Mouse (Mus musculus) heart, embryonic 12.5 days (tissue): Measurements from ENCODE around the gene Gltpd2. TPM values are rescaled to one million over a fixed set of nuclear protein-coding genes. Genes with fewer than 3 reads are reported as not detected.
"Not testable (repeated sequence)": the region's sequence is repeated elsewhere in the genome, so short reads cannot be mapped to it uniquely, and the experiment has no call there.

ENCODE experiments used
- ATAC-seq: fragments of 200-750 bp; cut with Nextera tagmentation; 2 replicates; pipeline ENCODE4 v1.8.0; 2017; ENCODE audit warnings: moderate TSS enrichment, moderate library complexity; ENCODE audit not compliant: insufficient number of reproducible peaks, low FRiP score
- H3K27ac ChIP-seq: fragments of 300-500 bp; sonication (generic); 2 replicates; pipeline ENCODE4 v1.5.1; 2016; ENCODE audit warnings: mild to moderate bottlenecking, moderate library complexity; ENCODE audit not compliant: poor library complexity, severe bottlenecking
- H3K27me3 ChIP-seq: fragments of 300-500 bp; sonication (generic); replicated peaks from 2 replicates; pipeline ENCODE4 v1.6.1; 2016; ENCODE audit warnings: mild to moderate bottlenecking, moderate library complexity
- H3K36me3 ChIP-seq: fragments of 300-500 bp; sonication (generic); 2 replicates; pipeline ENCODE4 v1.6.1; 2016; ENCODE audit warnings: mild to moderate bottlenecking, moderate library complexity
- H3K4me1 ChIP-seq: fragments of 300-500 bp; sonication (generic); replicated peaks from 2 replicates; pipeline ENCODE4 v1.6.1; 2016; ENCODE audit warnings: mild to moderate bottlenecking
- H3K4me2 ChIP-seq: fragments of 300-500 bp; sonication (generic); 2 replicates; pipeline ENCODE4 v1.6.1; 2016; ENCODE audit warnings: mild to moderate bottlenecking, moderate library complexity
- H3K4me3 ChIP-seq: fragments of 300-500 bp; sonication (generic); 2 replicates; pipeline ENCODE4 v1.5.1; 2016; ENCODE audit warnings: mild to moderate bottlenecking
- H3K9ac ChIP-seq: fragments of 300-500 bp; sonication (generic); 2 replicates; pipeline ENCODE4 v1.6.1; 2016; ENCODE audit warnings: mild to moderate bottlenecking, moderate library complexity
- H3K9me3 ChIP-seq: fragments of 300-500 bp; sonication (generic); replicated peaks from 2 replicates; pipeline ENCODE4 v1.6.1; 2016; ENCODE audit warnings: mild to moderate bottlenecking, moderate library complexity
- WGBS: fragments of 180-500 bp; shearing (Covaris S2); methylation state at CpG from one replicate; pipeline ENCODE4 v1.1.7; 2016; 5-methylcytosine and 5-hydroxymethylcytosine counted together
- polyA plus RNA-seq: library from polyadenylated mRNA; unstranded; fragments of >200 nt; fragmentation: Nextera tagmentation; extraction: Ambion mirVana; gene quantifications from 2 replicates; pipeline ENCODE4 v1.2.1, GENCODE M21; 2016

Gltpd2 gene
- 0.23 and 0.65 TPM in 2 replicates for polyA plus RNA-seq

DNA sequence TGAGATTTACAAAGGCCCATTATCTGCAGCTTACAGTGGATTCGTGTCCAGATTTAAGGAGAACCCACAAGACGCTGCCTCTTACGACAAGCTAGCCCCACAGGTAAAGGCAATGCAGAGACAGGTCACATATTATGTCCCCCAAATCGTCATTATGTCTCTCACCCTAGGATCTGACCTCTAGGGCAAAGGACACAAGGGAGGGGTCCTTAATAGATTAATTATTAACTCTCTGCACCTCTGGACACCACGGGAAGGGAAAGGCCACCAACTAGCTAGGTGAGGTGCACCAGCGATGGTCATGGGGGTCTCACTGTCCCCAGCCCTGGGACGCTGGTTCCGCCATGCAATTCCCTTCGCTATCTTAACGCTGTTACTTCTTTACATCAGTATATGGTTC, at the start of gene Gltpd2:
TSS of gene Gltpd2 (plus strand) at position 274 of the 400 bp plus-strand sequence.
- peak within 1 kb of the TSS; percentile 68 for H3K9ac ChIP-seq
- ATAC-seq, result no peak
- peak within 1 kb of the TSS; percentile 67 for H3K4me2 ChIP-seq
- H3K9me3 ChIP-seq, result no peaks in the 10 kb centered on the region
- WGBS, result 81% methylated on average over 10 of the region's 10 CpGs
- H3K36me3 ChIP-seq, result no peaks in the 10 kb centered on the region
- peak within 1 kb of the TSS; percentile 39 for H3K4me3 ChIP-seq
- H3K27ac ChIP-seq, result peak within 1 kb of the TSS; percentile 36; the same call in 1 of the 2 replicates
- H3K27me3 ChIP-seq, result 0 out of 2 replicates have a peak, but pooled peaks cover 4% of the 10 kb centered on the region
- peaks cover 11% of the 10 kb centered on the region for H3K4me1 ChIP-seq

DNA sequence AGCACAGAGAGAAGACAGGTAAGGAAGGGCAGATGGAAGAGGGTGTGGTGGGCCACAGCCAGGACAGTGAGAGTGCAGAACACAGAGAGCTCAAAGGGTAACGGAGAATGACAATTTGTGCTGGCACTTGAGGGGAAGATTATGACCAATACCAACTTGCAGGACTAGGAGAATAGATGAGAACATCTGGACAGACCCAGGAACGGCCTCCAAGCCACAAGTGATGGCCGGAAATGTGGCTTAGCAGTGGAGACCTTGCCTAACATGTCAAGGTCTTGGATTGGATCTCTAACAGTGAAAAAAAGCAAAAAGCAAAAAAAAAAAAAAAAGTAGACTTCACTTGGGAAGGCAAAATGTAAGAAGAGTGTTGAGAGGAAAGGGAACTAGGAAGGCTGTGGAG, 49.2 kb upstream of the Gltpd2 start:
- H3K4me2 ChIP-seq, result no peak overlapping the region
- no peak overlapping the region for H3K4me3 ChIP-seq
- H3K27ac ChIP-seq, result no peak overlapping the region
- H3K9me3 ChIP-seq, result no peaks in the 10 kb centered on the region
- no peak overlapping the region for H3K9ac ChIP-seq
- no peaks in the 10 kb centered on the region for H3K36me3 ChIP-seq
- 81% methylated on average over 3 of the region's 3 CpGs for WGBS
- H3K4me1 ChIP-seq, result peaks cover 24% of the 10 kb centered on the region
- H3K27me3 ChIP-seq, result peaks cover 16% of the 10 kb centered on the region
- no peak for ATAC-seq

- Histone ChIP-seq H3K27me3 (no peaks in the 10 kb centered on the region), H3K36me3 (no peaks in the 10 kb centered on the region), H3K9me3 (no peaks in the 10 kb centered on the region), H3K4me1 (peaks cover 12% of the 10 kb centered on the region; the same call in 1 of the 2 replicates), H3K9ac (no peak overlapping the region), H3K27ac (no peak overlapping the region), H3K4me3 (no peak overlapping the region), H3K4me2 (no peak overlapping the region)
- ATAC-seq, result no peak
These were observed 46.3 kb upstream of the Gltpd2 start for GRCm38 (mm10) chr11:70472716-70473115.

GRCm38 (mm10) chr11:70473291-70473690, 45.7 kb upstream of the Gltpd2 start:
- 77% methylated on average over 5 of the region's 5 CpGs for WGBS
- H3K27ac ChIP-seq, H3K27me3 ChIP-seq, H3K9me3 ChIP-seq, ATAC-seq, H3K36me3 ChIP-seq, H3K9ac ChIP-seq, H3K4me2 ChIP-seq, H3K4me3 ChIP-seq: not testable (repeated sequence)
- H3K4me1 ChIP-seq, result peaks cover 12% of the 10 kb centered on the region; the same call in 1 of the 2 replicates

- Histone ChIP-seq H3K9me3 (no peaks in the 10 kb centered on the region), H3K27me3 (no peaks in the 10 kb centered on the region), H3K4me2 (no peak overlapping the region), H3K27ac (no peak overlapping the region), H3K36me3 (no peaks in the 10 kb centered on the region), H3K4me3 (no peak overlapping the region), H3K4me1 (peaks cover 4% of the 10 kb centered on the region; the same call in 1 of the 2 replicates), H3K9ac (no peak overlapping the region)
- WGBS, result 56% methylated on average over 12 of the region's 12 CpGs
- no peak for ATAC-seq
These were observed 44.0 kb upstream of the Gltpd2 start for GRCm38 (mm10) chr11:70474872-70475534.

GRCm38 (mm10) chr11:70485498-70485897, 33.5 kb upstream of the Gltpd2 start:
- no peak for ATAC-seq
- H3K9me3 ChIP-seq, result no peaks in the 10 kb centered on the region
- no peak overlapping the region for H3K4me2 ChIP-seq
- no peak overlapping the region for H3K4me3 ChIP-seq
- no peaks in the 10 kb centered on the region for H3K36me3 ChIP-seq
- no peaks in the 10 kb centered on the region for H3K4me1 ChIP-seq
- H3K27ac ChIP-seq, result no peak overlapping the region
- H3K27me3 ChIP-seq, result no peaks in the 10 kb centered on the region
- whole genome bisulfite sequencing, result 47% methylated on average over 2 of the region's 2 CpGs
- H3K9ac ChIP-seq, result no peak overlapping the region

DNA sequence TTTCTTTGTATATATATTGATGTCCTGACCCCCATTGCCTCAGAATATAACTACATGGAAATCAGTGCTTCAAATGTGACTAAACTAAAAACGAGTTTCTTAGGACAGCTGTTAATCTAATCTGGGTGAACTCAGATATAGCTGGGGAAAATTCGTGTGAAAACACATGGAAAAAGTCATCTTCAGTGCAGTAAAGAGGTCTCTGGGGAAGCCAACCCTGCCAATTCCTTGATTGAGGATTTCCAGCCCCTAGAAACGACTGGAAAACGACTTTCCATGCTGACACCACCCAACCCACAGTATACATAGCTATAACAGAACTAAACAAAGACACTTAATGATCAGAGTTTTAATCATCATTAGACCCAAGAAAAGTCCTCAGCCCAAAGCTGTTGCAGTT, 31.2 kb upstream of the Gltpd2 start:
- H3K4me1 ChIP-seq, result no peaks in the 10 kb centered on the region
- H3K27ac ChIP-seq, result no peak overlapping the region
- ATAC-seq, result no peak
- no peak overlapping the region for H3K4me3 ChIP-seq
- no peak overlapping the region for H3K9ac ChIP-seq
- WGBS, result 25% methylated on average over 4 of the region's 4 CpGs
- H3K27me3 ChIP-seq, result no peaks in the 10 kb centered on the region
- H3K9me3 ChIP-seq, result no peaks in the 10 kb centered on the region
- no peaks in the 10 kb centered on the region for H3K36me3 ChIP-seq
- H3K4me2 ChIP-seq, result no peak overlapping the region

DNA sequence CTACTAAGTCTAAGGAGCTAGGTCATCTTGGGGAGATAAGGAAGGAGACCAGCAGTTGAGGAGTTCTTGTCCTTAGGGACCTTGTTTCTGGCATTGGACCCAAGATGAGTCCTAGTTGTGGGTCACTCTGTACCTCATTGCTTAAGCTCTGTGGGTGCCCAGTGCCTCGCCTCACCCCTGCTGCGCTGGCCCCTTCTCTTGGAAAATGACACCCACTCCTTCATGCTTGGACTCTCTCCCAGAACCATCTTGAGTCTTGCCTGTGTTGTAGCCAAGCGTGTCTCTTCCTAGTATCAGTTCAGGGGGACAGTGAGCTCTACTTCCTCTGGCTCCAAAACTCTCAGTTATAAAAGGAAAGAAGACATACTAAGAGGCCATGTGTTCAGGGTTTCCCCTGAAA, 29.9 kb upstream of the Gltpd2 start:
- 84% methylated on average over 3 of the region's 3 CpGs for WGBS
- no peak for ATAC-seq
- Histone ChIP-seq H3K4me3 (no peak overlapping the region), H3K27ac (no peak overlapping the region), H3K9me3 (no peaks in the 10 kb centered on the region), H3K4me1 (no peaks in the 10 kb centered on the region), H3K36me3 (no peaks in the 10 kb centered on the region), H3K9ac (no peak overlapping the region), H3K4me2 (no peak overlapping the region), H3K27me3 (no peaks in the 10 kb centered on the region)

DNA sequence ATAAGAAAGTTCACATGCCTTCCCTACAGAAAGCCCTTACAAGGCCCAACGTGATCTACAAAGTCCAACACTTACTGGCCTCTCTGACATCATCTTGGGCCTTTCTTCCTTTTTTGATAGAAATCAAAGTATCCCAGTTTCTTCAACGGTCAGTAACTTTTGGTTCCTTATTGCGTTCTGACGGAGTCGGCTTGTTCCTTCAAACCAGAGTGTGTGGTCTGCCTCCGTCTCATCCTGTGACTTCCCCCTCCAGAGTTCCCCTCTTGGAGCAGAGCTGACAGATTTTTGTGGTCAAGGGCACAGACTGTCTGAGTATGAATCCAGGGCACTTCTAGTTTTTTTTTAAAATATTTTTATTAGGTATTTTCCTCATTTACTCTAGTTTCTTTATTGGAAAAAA, 29.3 kb upstream of the Gltpd2 start:
- WGBS, result 83% methylated on average over 6 of the region's 6 CpGs

DNA sequence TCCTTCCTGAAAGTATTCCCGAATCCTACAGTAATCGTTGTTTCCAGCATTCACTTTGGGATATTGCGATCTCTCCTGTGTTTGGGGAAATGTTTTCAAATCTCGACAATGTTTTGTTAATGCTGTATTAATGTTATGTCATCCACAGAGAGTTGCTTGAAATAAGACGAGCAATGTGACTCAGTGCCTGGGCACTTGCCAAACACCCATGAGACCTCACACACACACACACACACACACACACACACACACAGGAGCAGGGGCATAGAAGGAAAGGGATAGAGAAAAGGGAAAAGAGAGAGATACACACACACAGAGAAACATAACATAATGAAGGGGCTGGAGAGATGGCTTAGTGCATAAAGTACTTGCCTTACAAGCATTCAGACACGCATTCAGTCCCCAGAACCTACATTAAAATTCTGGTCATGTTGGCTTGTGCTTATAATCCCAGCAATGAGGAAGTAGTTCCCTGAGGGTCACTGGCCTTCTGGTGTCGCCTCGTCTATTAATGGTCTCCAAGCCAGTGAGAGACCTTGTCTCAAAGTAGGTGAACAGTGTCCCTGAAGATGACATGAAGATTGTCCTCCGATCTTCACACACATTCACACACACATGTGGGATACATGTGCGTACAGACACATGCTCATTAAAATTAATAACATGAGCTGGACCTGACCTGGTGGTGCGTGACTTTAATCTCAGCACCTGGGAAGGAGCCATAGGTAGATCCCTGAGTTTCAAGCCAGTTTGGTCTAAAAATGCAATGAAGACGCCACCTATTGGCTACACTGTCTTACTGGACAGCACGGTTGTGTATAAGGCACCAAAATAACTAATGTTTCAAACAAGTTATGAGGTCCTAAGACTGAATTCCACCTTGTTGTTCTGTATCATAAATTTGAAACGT, 19.2 kb upstream of the Gltpd2 start:
- no peak overlapping the region for H3K4me2 ChIP-seq
- no peaks in the 10 kb centered on the region for H3K9me3 ChIP-seq
- WGBS, result 67% methylated on average over 14 of the region's 14 CpGs
- no peaks in the 10 kb centered on the region for H3K4me1 ChIP-seq
- no peak overlapping the region for H3K27ac ChIP-seq
- ATAC-seq, result no peak
- no peaks in the 10 kb centered on the region for H3K36me3 ChIP-seq
- no peak overlapping the region for H3K4me3 ChIP-seq
- H3K27me3 ChIP-seq, result peaks cover 4% of the 10 kb centered on the region; the same call in 1 of the 2 replicates
- no peak overlapping the region for H3K9ac ChIP-seq

More for the DNA sequence above, 29.3 kb upstream of the Gltpd2 start:
- Histone ChIP-seq H3K36me3 (no peaks in the 10 kb centered on the region), H3K9me3 (no peaks in the 10 kb centered on the region), H3K4me2 (no peak overlapping the region), H3K27me3 (no peaks in the 10 kb centered on the region), H3K4me3 (no peak overlapping the region), H3K27ac (no peak overlapping the region), H3K9ac (no peak overlapping the region), H3K4me1 (no peaks in the 10 kb centered on the region)
- no peak for ATAC-seq

GRCm38 (mm10) chr11:70500476-70500812, 18.6 kb upstream of the Gltpd2 start:
- no peaks in the 10 kb centered on the region for H3K9me3 ChIP-seq

More at GRCm38 (mm10) chr11:70500476-70500812, 18.6 kb upstream of the Gltpd2 start:
- 84% methylated on average over 1 of the region's 1 CpGs for WGBS
- 0 out of 2 replicates have a peak, but pooled peaks cover 4% of the 10 kb centered on the region for H3K4me1 ChIP-seq
- H3K9ac ChIP-seq, result no peak overlapping the region
- H3K4me2 ChIP-seq, result no peak overlapping the region
- H3K27me3 ChIP-seq, result peaks cover 7% of the 10 kb centered on the region; the same call in 1 of the 2 replicates
- no peak overlapping the region for H3K4me3 ChIP-seq
- no peak for ATAC-seq
- H3K36me3 ChIP-seq, result no peaks in the 10 kb centered on the region
- H3K27ac ChIP-seq, result no peak overlapping the region
